Mouse (Mus musculus) left cerebral cortex, adult 11 months (tissue): Measurements from ENCODE around the gene Abcd2.

Experiments
- DNase-seq: peaks from one replicate; pipeline ENCODE4 v3.0.0; 2022; ENCODE audit warnings: low spot score

Gene Abcd2

GRCm38 (mm10) chr15:91161153-91161552, 30.4 kb downstream of the Abcd2 start:
- no peak for DNase-seq

DNA sequence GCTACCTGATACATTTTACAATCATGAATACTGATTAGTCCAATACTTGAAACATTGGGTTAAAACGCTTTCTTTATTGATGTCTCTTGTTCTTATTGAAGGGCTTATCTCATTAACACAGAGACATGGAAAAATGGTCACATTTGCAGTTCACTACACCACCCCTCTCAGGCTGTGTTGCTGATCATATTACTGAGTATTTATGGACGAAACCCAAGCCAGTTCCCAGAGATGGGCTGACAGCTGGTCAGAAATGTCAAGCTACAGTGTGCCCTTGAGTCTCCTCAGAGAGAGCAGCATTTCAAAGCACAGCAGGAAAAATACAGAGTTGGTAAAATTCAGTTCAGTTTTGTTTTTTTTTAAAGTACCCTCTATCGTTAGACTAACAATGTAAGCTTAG, 38.3 kb downstream of the Abcd2 start:
- no peak for DNase-seq

DNA sequence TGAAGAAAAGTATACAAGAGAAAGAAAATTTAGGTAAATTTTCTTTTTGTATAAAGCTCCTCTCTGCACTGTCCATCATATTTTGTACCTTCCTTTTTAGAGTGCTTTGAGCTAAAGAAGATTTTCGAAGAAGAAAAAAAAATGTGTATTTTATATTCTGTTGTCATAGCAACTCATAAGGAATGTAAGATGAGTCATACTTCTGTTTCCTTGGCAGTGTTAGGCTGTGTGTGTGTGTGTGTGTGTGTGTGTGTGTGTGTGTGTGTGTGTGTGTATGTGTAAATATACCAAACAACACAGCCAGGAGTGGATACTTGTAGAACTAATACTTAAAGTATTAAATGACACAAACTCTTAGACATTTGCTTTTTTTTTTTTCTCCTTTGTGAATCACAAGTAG, 39.0 kb downstream of the Abcd2 start:
- no peak for DNase-seq

DNA sequence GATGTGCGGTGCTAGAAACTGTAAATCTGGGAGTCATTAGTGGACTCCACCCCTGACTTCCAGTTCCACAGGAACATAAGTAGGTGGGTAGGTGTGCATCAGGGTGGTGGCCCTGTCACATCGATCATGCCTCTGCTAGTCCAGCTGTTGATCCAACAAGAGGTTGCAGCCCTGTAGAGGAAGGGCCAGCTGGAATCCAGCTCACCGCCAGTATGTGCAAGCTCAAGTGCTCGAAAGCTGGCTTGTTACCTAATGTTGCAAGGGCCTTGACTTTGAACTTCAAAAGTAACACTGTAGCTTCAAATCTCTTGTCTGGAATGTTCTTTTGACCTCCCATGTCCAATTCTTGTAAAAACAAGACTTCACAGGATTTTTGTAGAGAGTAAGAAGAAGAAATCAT, 67.0 kb downstream of the Abcd2 start:
- no peak for DNase-seq

GRCm38 (mm10) chr15:91112555-91113209, 78.9 kb downstream of the Abcd2 start:
- DNase-seq: no peak

DNA sequence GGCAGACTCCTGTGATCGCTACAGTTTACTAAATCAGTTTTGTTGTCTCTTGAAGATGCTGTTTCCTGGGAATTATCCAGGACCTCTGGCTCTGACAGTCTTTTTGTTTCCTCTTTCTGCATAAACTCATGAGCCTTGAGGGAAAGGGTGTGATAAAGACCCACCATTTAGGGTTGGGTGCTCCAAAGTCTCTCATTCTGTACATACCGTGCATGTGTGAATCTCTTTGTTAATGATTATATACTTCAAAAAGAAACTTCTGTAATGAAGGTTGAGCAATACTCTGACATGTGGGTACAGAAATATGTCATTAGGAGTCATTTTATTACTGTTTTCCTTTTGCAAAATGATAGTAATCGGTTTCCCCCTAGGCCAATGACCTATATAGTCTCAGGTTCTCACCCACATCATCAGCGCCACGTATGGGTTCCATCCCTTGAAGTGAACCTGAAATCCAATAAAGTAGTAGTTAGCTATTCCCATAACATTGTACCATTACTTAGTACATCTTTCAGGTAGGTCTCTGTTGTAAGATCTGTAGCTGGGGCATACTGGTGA, 83.4 kb downstream of the Abcd2 start:
- no peak for DNase-seq

DNA sequence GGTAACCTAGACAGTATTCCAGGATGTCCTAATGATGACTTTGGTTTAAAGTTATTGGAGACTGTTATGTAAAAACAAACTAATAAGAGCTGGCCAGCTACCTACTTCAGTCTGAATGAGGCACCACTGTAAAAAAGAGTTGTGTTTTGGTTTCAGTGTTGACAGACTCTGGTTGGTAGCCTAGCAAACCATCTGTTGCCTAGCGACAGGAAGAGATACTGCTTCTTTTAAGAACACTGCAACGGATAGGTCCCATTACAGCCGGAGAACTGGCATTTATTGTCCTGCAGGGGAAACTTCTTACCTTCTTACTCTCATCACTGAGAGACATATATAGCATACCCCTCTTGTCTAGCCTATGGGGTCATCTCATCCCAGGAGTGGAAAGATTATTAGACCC, 86.7 kb downstream of the Abcd2 start:
- no peak for DNase-seq

DNA sequence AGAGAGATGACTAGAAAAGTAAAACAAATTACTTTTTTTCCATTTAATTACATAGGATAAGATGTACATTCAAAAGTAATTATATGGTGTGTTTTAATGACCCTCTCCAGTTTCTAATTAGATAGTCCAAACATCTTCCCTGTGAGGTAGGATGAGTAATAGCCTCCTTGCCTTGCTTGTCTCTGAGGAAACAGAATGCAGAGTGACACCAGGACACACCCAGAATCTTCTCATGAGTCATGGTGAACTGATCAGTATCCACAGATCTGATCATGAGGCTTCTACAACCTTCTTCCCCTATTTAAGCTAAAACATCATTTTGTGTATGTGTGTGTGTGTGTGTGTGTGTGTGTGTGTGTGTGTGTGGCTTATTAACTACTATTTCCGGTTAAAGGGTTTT, 87.3 kb downstream of the Abcd2 start:
- no peak for DNase-seq

DNA sequence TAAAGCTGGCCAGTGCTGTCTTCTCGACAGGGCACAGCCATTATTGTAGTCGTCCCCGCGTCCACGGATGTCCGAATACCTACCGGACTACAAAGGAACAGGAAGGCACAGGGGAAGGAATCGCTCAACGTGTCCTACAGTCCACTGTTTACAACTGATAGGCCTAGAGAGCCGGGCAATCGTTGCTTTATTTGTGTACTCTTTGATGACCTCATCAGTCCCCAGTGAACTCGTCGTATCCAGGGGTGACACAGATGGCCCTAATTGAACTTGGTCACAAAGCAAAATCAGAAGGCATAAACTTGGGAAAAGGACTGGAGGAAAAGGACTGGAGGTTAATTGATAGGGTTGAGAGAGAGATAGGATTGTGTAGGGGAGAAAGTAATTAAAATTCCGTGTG, 87.8 kb downstream of the Abcd2 start:
- no peak for DNase-seq

- no peak for DNase-seq
Measured at GRCm38 (mm10) chr15:91103305-91103704, 88.3 kb downstream of the Abcd2 start.

DNA sequence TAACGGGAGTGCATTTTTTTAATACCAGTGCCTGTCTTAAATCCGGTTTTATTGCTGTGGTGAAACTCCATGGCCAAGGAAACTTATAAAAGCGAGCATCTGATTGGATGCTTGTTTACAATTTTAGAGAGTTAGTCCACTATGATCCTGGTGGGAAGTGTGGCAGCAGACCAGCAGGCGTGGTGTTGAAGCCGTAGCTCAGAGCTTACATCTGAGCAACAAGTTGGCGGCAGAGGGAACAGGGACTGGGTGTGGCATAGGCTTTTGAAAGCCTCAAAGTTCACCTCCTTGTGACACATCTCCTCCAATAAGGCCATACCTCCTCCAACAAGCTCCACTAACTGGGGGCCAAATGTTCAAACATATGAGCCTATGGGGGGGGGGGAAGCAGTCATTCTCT, 95.0 kb downstream of the Abcd2 start:
- no peak for DNase-seq
